Mouse (Mus musculus) lung, postnatal 36 days (tissue): ENCODE measurements around the gene Immt.
"Not testable (repeated sequence)": the region's sequence is repeated elsewhere in the genome, so short reads cannot be mapped to it uniquely, and the experiment has no call there.

Experiments used
- DNase-seq: peaks from one replicate; pipeline ENCODE4 v3.0.0; 2022; ENCODE audit warnings: mixed read lengths

Immt gene

GRCm38 (mm10) chr6:71830690-71831580 lies at the start of gene Immt:
TSS of gene Immt (plus strand) at chr6:71831331.
- DNase-seq, result peak; percentile 97

- DNase-seq, result no peak
Observed at GRCm38 (mm10) chr6:71783165-71783564, 48.0 kb upstream of the Immt start.

DNA sequence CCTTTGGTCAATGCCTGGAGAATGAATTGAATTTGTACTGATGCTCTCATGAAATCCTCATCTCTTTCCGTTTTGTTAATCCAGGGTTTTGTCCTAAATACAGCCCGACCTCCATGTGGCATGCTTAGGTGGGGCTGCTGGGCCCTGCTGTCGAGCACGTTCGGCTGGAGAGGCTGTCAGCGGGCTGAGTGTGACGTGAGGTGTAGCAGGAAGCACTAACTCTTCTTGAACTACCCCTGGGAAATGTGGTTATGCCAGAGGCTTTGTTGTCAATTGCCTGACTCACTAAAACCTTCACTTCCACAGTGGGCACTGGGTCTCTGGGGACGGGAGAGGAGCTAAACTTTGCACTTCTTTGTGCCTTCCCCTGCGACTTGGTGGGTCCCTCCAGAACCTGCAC lies 42.8 kb upstream of the Immt start:
- DNase-seq, result no peak

DNA sequence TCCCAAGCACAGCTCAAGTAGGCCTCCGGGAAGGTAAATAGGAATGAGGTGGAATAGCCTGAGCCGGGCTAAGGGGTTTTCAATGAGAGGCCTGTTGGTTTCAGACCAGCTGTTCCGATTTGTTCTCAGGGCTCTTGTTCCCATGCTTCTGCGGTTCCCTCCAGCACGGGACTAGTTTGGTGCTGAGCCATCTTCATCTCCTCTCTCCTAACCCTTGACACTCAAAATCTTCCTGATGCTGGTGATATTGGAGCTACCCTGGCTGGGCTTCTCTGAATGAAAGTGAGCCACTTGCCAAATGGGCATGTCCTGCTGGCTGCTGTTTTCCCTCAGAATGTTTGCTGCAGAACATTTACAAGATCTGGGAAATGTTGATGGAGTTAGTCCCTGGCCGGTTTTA lies 39.4 kb upstream of the Immt start:
- no peak for DNase-seq

DNA sequence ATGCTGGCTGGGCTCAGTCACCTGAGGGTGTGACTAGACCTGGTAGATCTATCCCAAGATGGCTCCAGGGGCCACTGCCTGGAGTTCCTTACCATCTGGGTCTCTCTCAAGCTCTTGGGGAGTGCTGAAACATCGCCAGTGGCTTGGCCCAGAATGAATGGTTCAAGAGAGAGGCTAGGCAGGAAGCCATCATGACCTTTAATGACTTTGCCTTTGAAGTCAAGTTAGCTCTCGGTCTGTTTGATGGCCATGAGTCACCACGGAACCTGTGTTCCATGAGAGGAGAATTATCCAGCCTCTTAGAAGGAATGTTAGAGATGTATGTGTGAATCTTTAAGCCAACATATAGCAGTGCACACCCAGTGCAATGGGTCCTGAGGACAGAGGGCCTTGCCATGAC lies 31.7 kb upstream of the Immt start:
- DNase-seq, result no peak

- DNase-seq, result no peak
Observed at GRCm38 (mm10) chr6:71801011-71801713, 30.0 kb upstream of the Immt start.

DNA sequence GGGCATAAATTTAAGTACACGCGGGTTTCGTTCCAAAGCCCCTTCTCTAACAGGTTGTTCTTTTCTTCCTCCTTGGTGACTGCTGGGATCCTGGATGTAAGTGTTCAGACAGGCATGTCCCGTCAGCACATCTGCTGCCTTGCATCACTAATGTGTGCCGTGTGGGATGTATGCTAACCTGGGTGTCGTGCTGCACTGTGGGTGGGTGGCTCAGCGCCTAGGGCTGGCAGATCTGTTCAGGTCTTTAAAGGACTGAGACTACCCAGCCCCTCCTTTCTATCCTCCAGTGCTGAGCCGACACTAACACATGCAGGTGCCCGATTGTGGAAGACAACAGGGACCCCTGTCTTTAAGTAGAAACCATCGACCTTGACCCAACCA lies 29.4 kb upstream of the Immt start:
- DNase-seq, result no peak

DNA sequence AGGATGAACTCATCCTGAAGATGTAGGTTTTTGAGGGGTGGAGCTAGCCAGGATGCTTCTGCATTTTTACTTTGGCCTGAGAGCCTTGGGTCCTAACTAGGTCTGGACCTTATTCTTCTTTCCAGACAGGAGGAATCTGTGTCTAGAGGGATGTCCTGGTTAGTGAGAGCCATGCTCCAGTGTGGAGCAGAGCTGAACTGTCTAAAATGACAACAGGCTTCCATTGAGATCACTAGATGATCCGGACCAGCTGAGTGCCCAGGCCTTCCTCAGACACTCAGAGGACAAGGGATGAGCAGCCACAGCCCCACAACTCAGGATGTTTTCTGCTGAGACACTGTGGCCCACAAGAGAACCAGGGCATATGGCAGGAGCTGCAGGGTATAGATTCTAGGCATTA lies 27.5 kb upstream of the Immt start:
- no peak for DNase-seq

DNA sequence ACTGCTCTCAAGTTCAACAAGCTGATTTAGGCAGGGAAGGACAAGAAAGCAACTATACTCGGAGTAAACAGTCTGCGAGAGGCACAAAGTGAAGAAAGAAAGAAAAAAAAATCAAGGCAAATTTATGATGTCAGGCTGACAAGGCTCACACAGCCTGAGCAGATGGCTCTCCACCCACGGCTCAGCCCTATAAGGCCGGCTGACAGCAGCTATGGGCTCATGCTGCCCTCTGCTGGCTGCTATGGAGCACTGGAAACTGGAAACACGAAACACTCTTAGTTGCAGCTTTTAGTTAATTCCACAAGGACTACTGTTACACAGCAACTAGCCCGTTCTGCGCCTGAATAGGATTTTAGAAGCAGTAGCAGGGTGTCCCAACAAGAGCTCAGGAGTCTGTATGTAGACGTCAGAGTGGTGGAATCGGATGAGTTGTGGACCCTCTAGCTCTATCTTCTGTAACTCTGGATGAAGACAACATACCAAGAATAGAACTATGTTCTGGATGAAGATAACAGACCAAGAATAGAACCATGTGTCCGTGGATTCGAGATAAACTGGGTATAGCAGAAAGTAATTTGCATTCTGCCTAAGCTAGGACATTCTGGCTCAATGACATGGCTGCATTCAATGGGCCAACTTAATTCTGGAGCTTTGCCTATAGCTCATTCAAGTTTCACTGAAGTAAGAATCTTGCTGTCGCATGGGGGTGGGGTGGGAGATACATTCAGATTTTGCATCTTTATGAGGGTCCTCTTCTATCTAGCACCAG lies 26.9 kb upstream of the Immt start:
- peak; percentile 60 for DNase-seq

DNA sequence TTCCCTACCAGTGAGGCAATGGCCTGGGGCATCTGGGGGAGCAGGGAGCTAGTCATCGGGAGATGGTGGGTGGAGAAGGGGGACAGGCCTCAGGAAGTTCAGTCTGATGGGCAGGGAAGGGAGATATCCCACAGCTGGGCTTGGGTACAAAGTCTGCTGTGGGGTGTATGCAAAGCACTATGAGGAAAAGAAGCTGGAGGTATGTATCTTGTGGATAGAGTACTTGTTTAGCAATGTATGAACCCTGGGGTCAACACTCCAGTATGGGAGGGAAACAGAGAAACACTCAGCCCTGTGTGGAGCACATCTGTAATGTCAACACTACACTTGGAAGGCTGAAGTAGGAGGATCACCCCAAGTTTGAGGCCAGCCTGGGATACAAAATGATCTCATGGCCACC lies 24.4 kb upstream of the Immt start:
- DNase-seq, result no peak

DNA sequence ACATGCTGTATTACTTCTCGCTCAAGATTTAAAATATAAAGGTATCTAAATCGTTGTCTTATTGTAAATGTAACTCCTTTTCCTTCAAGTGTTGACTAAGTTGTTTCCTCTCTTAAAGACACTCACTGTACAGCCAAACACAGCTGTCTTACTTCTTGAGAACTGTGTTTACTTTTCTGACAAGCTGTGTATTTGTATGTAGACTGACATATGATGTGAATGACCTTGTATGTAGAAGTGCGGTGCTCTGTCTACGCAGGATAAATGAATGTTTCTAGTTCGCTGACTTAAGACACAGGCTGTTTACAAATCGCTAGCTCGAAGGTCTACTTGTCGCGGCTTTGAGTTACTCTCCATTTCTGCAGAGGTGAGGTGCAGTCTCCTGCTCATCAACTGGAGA lies 21.2 kb upstream of the Immt start:
- no peak for DNase-seq

GRCm38 (mm10) chr6:71812820-71813219 lies 18.3 kb upstream of the Immt start:
- no peak for DNase-seq

GRCm38 (mm10) chr6:71819764-71820292 lies 11.3 kb upstream of the Immt start:
- no peak for DNase-seq

- no peak for DNase-seq
Observed at GRCm38 (mm10) chr6:71823085-71823484, 8.0 kb upstream of the Immt start.

GRCm38 (mm10) chr6:71823488-71823887 lies 7.6 kb upstream of the Immt start:
- DNase-seq, result peak; percentile 96

- DNase-seq, result no peak
Observed at GRCm38 (mm10) chr6:71823961-71824360, 7.2 kb upstream of the Immt start.

- DNase-seq, result no peak
Observed at GRCm38 (mm10) chr6:71826869-71827268, 4.3 kb upstream of the Immt start, which contains the start of gene Mrpl35. TSS of gene Mrpl35 (minus strand) at chr6:71826969.

DNA sequence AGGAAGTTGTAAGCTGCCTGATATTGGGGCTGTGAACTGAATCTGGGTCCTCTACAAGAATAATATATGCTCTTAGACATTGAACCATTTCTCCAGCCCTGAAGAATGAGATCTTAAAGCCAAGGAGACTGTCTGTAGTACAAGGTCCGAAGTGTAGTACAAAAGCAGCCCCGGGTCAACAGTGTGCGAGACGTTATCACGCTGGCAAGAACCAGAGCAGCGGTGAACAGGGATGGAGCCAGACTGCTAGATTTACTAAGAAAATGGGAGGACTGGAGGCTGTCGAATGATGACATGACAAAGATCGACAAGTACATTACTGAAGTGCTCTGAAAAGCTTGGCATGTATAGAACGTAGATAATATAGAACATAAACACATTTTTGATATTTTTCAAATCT lies 1.4 kb upstream of the Immt start:
- no peak for DNase-seq

- peak; percentile 98 for DNase-seq
Observed at GRCm38 (mm10) chr6:71831581-71831960, 440 bp downstream of the Immt start.

- no peak for DNase-seq
Observed at GRCm38 (mm10) chr6:71836811-71837210, 5.7 kb downstream of the Immt start.

DNA sequence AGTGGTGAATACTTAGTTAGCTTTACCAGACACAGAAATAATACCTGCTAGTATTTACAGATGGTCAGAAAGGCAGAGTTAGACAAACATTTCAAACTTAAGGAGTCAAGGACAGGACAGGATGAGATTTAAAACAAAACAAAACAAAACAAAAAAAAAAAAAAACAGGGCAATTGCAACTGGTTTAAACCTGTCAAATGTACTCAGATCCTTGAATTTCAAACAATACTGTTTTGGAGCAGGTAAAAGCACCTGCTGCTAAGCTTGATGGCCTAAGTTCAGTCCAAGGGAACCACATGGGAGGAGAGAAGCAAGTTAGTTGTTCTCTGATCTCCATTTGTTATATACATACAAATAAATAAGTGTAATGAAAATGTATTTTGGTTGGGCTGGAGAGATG lies 8.7 kb downstream of the Immt start:
- no peak for DNase-seq

GRCm38 (mm10) chr6:71840597-71841290 lies 9.6 kb downstream of the Immt start:
- DNase-seq, result no peak

DNA sequence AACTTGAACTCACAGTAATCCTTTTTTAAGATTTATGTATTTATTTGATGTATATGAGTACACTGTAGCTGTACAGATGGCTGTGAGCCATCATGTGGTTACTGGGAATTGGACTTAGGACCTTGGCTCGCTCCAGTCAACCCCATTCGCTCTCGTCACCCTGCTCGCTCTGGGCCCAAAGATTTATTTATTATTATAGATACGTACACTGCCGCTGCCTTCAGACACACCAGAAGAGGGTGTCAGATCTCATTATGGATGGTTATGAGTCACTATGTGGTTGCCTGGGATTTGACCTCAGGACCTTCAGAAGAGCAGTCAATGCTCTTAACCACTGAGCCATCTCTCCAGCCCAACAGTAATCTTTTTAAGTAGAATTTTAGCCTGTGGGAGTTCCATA lies 15.8 kb downstream of the Immt start:
- not testable (repeated sequence) for DNase-seq
